Mouse (Mus musculus) adrenal gland (tissue): ENCODE measurements at regions not wholly inside any gene's neighbourhood (a gene's known extent, or its start where the extent isn't known, plus 50 kb on each side); places are given as distances from the start of the nearest gene placed in this dataset.

Experiments
- intact Hi-C: fragments of 180-260 bp; cut with DNase I; formaldehyde crosslinking; loops from one replicate; pipeline ENCODE4 v1.15.1; 2025

GRCm38 (mm10) chr8:34756916-34757315 is 645.4 kb upstream of the Gm10131 start:
- intact Hi-C loops = no loop called here

DNA sequence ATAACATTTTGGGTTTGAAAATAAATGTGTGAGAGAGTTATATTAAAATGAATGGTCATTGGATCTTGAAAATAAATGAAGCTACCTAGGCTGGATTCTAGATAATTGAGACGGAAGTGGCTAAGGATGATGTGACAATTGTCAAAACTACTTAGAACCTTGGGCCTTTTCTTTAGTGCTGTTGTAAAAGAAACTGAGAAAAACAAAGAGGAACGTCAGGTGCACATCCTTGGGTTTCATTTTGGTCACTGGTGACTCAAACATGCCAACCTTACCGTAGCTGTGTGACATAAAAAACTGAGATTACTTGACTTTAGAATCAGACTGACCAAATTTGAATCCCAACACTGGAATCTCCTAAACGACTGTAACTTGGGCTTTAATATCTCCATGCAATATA is 644.6 kb upstream of the Gm10131 start:
- intact Hi-C loops = no loop called here

DNA sequence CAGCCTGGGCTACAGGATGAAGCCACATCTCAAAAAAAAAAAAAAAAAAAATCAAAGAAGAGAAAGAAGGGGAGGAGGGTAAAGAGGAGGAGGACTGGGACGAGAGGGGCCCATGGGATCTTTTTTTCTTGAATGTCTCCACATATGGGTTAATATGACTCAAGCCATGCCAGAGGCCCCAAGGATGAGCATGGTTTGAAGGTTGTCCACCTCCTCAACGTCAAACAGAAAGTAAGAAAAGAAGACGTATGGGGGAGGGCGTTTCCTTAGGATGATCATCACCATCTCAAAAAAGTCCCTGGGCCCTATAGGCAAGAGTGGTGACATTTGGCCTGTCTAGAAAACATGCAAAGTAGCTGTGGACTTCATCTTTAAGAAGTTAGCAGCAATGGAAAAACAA is 643.9 kb upstream of the Gm10131 start:
- intact Hi-C loops = no loop called here

DNA sequence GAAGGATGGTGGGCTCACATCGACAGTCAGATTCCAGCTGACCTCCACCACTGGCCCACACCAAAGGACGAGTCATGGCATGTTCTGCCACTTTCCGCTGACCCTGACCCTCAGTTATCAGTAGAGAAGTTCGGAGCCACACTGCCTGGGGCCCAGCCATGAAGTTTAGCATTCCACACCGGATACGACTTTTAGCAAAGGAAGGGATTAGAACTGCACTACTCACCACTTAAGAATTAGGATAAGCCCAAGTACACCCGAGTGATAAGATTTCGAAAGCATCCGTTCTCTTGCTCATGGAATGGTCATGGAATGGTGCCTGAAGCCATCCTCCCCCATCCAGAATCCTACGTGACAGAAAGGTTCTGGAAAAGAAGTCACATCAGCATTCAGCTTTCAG is 641.5 kb upstream of the Gm10131 start:
- intact Hi-C loops = no loop called here

- intact Hi-C loops = no loop called here
Observed at GRCm38 (mm10) chr8:34748521-34748920, 637.0 kb upstream of the Gm10131 start.

DNA sequence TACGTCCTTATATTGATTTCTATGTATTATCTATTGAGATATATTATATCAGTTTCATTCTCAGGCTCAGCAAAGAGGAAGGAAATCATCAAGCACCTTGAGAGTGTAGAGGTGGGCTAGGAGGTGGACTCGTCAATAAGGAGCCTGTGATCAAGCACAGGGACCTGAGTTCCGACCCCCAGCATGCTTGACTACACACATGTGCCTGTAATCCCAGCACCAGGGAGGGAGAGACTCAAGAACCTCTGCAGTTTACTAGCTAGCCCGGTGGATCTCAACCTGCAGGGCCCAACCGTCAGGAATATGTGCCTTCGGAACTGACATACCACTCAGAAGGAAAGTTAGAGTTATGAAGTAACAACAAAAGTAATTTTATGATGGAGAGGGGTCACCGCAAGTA is 634.2 kb upstream of the Gm10131 start:
- intact Hi-C loops = no loop called here

GRCm38 (mm10) chr8:34744682-34745081 is 633.1 kb upstream of the Gm10131 start:
- intact Hi-C loops = no loop called here

DNA sequence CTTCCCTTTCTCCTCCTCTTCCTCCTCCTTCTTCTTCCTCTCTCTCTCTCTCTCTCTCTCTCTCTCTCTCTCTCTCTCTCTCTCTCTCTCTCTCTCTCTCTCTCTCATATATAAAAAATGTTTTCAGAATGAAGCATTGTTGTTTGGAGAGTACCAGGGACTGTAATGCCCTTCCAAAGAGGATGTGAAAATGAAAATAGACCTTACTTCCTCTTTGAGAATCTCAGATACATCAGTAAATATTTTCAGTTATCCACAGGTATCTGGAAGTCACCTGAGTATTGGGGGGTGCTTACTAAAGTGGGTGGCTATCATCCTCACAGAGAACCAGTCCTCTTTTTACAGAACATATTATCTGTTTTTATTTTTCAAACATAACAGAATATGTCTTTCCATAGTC is 632.6 kb upstream of the Gm10131 start:
- intact Hi-C loops = no loop called here

DNA sequence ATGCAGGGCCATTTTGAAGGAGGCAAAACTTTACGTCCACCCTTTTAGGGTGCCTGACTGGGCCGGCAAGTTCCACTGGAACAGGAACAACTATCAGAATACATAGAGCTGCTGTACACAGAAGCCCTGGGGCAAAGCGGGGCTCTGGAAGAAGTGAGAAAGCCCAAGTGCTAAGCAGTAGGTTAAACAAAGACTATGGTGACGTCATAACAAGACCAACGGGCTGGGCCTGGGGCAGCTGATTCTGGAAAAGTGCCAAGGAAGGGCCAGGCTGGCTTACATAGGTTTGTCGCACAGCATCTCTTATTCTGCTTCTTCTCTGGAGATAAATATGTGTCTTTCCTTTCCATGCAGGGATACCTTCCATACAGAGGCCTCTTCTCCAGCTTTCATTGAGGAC is 631.6 kb upstream of the Gm10131 start:
- intact Hi-C loops = no loop called here

- intact Hi-C loops = no loop called here
Observed at GRCm38 (mm10) chr8:34740836-34741235, 629.3 kb upstream of the Gm10131 start.

- intact Hi-C loops = no loop called here
Observed at GRCm38 (mm10) chr8:34739836-34740804, 628.6 kb upstream of the Gm10131 start.

DNA sequence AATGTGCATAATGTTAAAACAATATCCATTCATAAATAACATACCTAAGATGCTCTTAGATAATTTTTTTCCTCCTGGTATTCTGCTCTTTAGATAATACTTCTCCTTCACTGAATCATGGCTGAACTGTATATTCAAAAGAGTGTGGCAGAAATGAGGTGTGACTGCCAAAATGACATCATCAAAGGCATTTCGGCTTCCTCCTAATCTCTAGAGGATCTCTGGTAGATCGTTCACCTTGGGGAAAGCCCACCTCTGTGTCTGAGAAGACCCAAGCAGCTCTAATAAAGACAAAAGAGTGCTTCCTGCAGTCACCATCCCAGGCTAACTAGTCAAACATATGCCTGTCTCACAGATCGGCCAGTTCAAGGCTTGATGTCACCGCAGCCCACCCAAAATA is 624.7 kb upstream of the Gm10131 start:
- intact Hi-C loops = no loop called here

DNA sequence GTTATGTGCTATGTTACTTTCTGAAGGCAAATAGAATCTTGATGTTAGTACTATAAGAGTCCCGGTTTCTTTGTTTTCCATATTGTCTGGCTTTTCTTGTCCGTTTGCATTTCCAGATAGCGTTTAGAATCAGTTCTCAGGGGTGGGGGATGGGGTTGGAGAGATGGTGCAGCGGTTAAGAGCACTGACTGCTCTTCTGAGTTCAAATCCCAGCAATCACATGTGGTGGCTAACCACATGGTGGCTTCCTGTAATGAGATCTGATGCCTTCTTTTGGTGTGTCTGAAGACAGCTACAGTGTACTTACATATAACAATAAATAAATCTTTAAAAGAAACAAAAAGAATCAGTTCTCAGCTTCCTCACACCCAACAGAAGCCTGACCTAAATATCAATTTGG is 623.5 kb upstream of the Gm10131 start:
- intact Hi-C loops = no loop called here

- intact Hi-C loops = no loop called here
Observed at GRCm38 (mm10) chr8:34732808-34733207, 621.3 kb upstream of the Gm10131 start.

DNA sequence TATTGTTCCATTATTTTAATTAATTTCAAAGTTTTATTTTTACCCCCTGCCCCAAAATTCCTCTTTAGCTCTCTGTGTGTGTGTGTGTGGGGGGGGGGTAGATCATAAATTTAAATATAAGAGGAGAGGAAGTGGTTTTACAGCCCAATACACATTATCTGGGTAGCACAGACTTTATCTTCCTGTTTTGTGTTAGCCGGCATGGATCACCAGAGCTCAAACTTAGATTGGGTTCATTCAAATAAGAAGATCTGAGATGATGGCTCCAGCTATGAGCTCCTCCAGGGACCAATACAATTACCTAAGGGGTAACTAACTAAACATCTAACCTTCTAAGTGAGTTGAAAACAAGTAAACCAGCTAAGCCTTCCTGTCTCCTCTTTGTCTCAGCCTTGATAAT is 620.8 kb upstream of the Gm10131 start:
- intact Hi-C loops = no loop called here

DNA sequence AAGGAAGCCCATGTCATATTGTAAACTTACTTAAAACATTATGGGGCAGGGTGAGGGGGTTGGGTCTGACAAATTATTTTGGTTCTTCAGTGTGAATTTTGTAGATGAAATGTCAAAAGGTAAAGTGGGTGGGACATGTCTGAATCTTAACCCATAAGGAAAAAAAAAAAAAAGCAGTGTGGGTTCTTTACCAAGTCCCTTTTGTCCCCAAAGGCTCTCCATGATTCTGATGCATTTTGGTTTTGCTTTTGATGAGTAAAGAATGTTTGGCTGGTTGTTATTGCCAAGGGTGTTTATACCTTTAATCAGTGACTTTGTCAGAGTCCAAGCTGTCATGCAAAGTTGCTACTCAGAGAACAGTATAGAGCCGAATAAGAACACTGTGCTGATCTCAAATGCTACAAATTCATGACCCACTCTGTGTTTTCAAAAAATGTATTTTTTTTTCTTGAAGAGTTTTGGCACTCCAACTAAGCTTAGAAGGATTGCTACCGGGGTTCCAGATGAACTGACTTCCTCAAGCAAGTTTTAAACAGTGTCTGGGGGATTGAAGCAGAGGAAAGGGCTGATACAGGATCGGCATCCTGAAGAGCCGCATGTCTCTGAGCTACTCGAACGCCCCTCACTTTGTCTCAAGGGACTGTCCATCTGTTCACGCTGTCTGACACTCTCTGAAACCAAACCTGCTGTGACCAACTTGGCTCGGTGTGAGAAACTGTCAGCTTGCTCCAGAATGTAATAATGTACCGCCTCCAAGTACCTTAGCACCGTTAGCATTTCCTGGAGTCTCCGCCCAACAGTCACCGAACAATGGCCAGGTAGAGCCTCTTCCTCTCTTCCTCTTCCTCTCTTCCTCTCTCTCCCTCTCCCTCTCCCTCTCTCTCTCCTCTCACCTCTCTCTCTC is 619.8 kb upstream of the Gm10131 start:
- intact Hi-C loops = no loop called here

DNA sequence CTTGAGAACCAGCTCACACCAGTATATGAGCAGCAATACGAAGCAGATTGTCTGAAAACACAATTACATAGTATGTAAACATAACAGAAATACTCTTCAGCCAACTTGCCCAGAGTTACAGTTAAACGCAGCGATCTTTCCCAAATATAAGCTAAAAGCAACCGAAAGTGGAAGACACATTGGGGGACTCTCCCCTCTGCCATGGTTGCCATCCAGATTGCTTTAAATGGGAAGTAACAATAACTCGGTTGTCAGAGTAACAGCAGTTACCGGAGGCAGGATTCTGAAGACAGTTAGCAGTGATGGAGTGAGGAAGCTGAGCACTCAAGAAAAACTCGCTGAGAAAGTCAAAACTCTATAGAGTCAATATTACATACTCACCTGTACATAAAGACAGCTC is 618.0 kb upstream of the Gm10131 start:
- intact Hi-C loops = no loop called here

DNA sequence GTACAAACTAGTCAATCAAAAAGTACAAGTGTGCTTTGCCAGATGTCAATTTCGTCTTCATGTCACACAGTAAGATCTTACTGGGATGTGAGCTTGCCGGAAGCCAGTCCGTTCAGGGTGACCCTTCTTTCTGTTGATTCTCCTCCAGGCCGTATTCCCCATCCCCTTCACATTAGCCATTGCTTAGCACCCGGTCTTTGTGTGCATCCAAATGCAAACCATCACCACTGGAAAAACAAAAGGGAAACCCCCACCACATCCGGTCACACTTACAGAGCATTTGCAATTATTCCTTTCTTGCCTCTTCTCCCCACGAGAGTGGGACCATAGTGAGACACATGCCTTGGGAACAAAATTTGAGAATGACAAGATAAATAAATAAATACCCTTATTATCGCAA is 616.2 kb upstream of the Gm10131 start:
- intact Hi-C loops = no loop called here

DNA sequence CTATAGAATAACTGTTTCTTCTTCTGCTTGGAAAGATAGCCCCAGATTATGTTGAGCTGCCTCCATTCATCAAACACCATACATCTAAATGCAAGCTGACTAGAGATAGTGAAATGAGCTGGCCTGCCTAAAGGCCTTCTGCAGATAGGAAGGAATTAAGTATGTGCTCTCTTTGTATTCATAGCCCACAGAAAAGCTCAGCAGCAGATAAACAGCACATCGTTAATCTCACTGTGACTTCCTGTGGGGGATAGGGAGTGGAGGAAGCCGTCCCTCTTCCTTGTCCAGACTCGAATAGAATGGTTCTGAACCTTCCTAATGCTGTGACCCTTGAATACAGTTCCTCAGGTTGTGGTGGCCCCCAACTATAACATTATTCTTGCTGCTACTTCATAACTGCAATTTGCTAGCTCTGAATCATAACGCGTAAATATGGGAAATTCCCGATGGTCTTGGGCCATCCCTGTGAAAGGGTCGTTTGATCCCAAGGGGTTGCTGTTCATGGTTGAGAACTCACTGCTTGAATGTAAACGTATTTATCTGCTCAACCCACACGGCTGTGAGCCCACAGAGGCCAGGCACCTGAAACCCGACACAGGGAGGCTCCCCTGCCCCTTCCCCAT is 614.7 kb upstream of the Gm10131 start:
- intact Hi-C loops = no loop called here

- intact Hi-C loops = no loop called here
Observed at GRCm38 (mm10) chr8:34725546-34725945, 614.0 kb upstream of the Gm10131 start.

DNA sequence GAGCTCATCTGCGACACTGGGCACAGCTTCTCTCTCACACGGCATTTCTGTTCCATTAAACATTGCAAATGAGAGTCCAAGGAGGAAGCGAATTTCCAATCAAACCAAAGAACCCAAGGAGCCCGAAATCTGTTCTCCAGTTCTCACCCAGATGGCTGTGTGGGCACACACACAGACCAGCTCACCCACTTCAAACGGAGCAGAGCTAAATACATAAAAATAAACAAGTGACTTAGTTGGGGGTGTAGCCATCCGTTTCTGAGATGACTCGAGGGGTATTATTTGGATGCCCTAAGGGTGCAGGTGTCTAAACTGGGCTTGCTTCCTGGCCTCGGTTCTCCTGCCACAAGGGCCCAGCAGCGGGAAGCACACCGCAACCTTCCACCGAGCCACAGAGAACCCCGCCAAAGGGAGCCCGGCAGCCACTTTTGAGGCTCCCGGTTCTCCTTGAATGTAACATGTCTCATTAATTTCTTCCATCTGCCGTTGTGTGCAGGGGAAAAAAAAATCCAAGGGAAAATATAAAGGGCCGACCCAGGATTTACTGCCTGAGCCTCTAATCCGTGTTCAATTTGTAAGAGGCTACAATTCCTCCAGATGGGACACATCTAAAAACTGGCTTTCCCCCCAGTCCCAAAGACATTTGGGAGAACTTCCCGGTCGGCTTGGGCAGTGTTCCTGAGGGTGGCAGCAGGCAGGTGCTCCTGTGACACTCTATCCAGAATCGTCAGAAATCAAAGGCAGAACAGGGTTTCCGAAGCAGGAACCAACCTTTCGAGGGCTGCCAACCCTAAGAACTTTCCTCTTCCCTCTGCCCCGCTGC is 598.6 kb upstream of the Gm10131 start:
- intact Hi-C loops = no loop called here
